Mouse (Mus musculus) left cerebral cortex, adult 2 months (tissue): ENCODE measurements around the gene Tpcn1. TPM values are rescaled to one million over a fixed set of nuclear protein-coding genes. Genes with fewer than 3 reads are reported as not detected.
A peak's percentile ranks its signal among the peaks of the same experiment; 100 is the strongest.

Experiments
- DNase-seq, 2 experiments: peaks; one replicate each; pipeline ENCODE4 v3.0.0; 2021 to 2022; ENCODE audit warnings: low spot score in 2 of 2, mixed read lengths in 1 of 2; ENCODE audit errors: extremely low spot score in 1 of 2
- H3K27ac ChIP-seq: fragments of 200-600 bp; 2 replicates; pipeline ENCODE4 v1.8.1; 2022
- H3K4me3 ChIP-seq: fragments of 200-600 bp; 2 replicates; pipeline ENCODE4 v1.8.1; 2022
- CTCF ChIP-seq: fragments of 200-600 bp; IDR thresholded peaks from 2 replicates; pipeline ENCODE4 v1.8.1; 2022; ENCODE audit warnings: antibody characterized with exemption, mild to moderate bottlenecking, moderate library complexity
- intact Hi-C: fragments of 180-260 bp; cut with DNase I; formaldehyde crosslinking; loops from one replicate; pipeline ENCODE4 v1.15.1; 2025
- long read RNA-seq, 2 experiments: library from polyadenylated mRNA; stranded (forward); transcript quantifications; one replicate each; pipeline ENCODE4 v2.0.0; 2021; ENCODE audit warnings: borderline mapping rate in 2 of 2
- total RNA-seq, 2 experiments: library from RNA; stranded (reverse); gene quantifications; 2 replicates each; pipeline ENCODE4 v1.2.3; 2021

The Tpcn1 gene
- 10 to 100 TPM; 36.8 to 42.1 TPM for total RNA-seq
- long read RNA-seq, experiment 1, full-length matches to known transcripts: 1 of 3 reads
- long read RNA-seq, experiment 1, partial matches to known transcripts: 1 of 3 reads
- long read RNA-seq, experiment 1, other reads (novel, unspliced or antisense): 1 of 3 reads
- long read RNA-seq, experiment 2, partial matches to known transcripts: 2 of 4 reads
- long read RNA-seq, experiment 2, other reads (novel, unspliced or antisense): 1 of 4 reads

DNA sequence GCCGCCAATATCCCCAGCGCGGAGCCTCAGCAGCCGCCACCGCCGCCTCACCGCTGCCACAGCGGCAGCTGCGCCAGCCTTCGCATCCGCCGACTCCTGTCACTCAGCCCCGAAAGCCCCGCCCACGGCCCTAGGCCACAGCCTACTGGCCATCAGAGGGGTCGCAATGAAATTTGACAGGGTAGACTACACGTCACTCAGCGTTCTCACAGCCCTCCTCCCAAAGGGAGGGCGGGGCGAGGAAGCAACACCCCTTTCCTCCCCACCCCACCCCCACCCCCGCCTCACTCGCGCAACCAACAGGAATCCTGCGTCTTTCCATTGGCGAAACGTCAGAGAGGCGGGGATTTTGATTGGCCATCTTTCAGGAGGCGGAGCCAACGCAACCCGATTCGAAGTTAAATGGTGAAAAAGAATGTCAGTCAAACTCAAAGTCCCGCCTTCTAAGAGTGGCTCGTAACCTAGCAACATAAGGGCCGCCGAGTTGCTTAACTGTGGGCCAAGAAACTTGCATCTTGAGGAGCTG is at the start of gene Tpcn1, which contains the start of gene Iqcd:
Tpcn1 (minus strand) TSS at position 105 of the 526 bp plus-strand sequence.
Iqcd (plus strand) TSS at position 448 of the 526 bp plus-strand sequence.
- TF ChIP-seq CTCF: peak; percentile 39
- peak within 1 kb of the TSS; percentile 92 for H3K27ac ChIP-seq
- intact Hi-C loops: loop anchor here (5.0 kb wide), 1 partner anchor 86 kb away; the partner anchor contains the start of gene Plbd2

GRCm38 (mm10) chr5:120635633-120636032 is 47.2 kb upstream of the Tpcn1 start:
- H3K27ac ChIP-seq: peak overlapping the region; percentile 55; the same call in 1 of the 2 replicates
- no peak for TF ChIP-seq CTCF
- no peak overlapping the region for H3K4me3 ChIP-seq
- intact Hi-C loops: no loop called here
- no peak for DNase-seq

More for the DNA sequence above, at the start of gene Tpcn1, which contains the start of gene Iqcd:
- DNase-seq: peak; percentile 98 to 99
- peak within 1 kb of the TSS; percentile 89 for H3K4me3 ChIP-seq

GRCm38 (mm10) chr5:120634860-120635259 is 46.4 kb upstream of the Tpcn1 start:
- intact Hi-C loops: no loop called here
- Histone ChIP-seq H3K4me3 (no peak overlapping the region), H3K27ac (no peak overlapping the region)
- no peak for DNase-seq
- no peak for TF ChIP-seq CTCF

GRCm38 (mm10) chr5:120634131-120634530 is 45.7 kb upstream of the Tpcn1 start, which contains the start of gene Cfap73:
Gene Cfap73, minus strand, starts transcription at chr5:120634235.
- intact Hi-C loops: no loop called here
- Histone ChIP-seq H3K27ac (no peak within 1 kb of the TSS), H3K4me3 (no peak within 1 kb of the TSS)
- no peak for TF ChIP-seq CTCF
- DNase-seq: no peak

- peak; percentile 17 for TF ChIP-seq CTCF
- intact Hi-C loops: no loop called here
- Histone ChIP-seq H3K27ac (no peak overlapping the region), H3K4me3 (no peak overlapping the region)
- no peak for DNase-seq
These were observed 43.4 kb upstream of the Tpcn1 start for GRCm38 (mm10) chr5:120631892-120632291.

- TF ChIP-seq CTCF: no peak
- DNase-seq: no peak
- intact Hi-C loops: no loop called here
- Histone ChIP-seq H3K4me3 (peak overlapping the region; percentile 1; the same call in 1 of the 2 replicates), H3K27ac (no peak overlapping the region)
These were observed 42.7 kb upstream of the Tpcn1 start for GRCm38 (mm10) chr5:120631128-120631527.

DNA sequence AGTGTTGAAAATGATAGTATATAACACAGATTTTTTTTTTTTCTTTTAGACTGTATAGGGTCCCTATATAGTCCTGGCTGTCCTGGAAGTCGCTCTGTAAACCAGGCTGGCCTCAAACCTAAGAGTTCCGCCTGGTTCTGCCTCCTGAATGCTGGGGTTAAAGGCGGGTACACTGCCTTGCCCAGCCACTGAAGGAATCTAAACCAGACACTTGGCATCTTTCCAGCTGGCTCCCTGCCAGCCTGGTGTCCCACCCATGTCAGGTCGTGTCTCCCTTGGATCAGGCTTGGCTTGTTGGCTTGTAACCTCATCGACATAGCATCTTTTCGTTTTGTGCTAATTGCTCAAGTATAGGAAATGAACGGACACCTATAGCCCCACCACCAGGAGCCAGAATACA is 40.2 kb upstream of the Tpcn1 start:
- no peak for TF ChIP-seq CTCF
- H3K4me3 ChIP-seq: no peak overlapping the region
- intact Hi-C loops: no loop called here
- DNase-seq: no peak
- no peak overlapping the region for H3K27ac ChIP-seq

- no peak overlapping the region for H3K27ac ChIP-seq
- no peak overlapping the region for H3K4me3 ChIP-seq
- intact Hi-C loops: no loop called here
- DNase-seq: no peak
- no peak for TF ChIP-seq CTCF
These were observed 39.2 kb upstream of the Tpcn1 start for GRCm38 (mm10) chr5:120627515-120628300.

DNA sequence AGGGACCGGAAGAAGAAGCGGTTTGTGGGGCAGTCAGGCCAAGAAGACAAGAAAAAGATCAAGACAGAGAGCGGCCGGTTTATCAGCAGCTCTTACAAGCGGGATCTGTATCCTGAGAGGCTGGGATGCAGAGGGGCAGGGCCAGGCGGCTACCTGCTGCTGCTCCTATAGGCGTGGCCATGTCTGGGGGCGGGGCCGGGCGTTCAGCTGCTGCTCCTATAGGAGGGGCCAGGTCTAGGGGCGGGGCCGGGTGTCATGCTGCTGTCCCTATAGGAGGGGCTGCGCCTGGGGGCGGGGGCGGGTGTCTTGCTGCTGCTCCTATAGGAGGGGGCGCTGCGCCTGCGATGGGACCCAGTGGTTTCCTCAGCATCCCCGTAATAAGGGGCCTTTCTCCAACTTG is 37.9 kb upstream of the Tpcn1 start:
- intact Hi-C loops: no loop called here
- DNase-seq: no peak
- no peak overlapping the region for H3K4me3 ChIP-seq
- no peak overlapping the region for H3K27ac ChIP-seq
- no peak for TF ChIP-seq CTCF

DNA sequence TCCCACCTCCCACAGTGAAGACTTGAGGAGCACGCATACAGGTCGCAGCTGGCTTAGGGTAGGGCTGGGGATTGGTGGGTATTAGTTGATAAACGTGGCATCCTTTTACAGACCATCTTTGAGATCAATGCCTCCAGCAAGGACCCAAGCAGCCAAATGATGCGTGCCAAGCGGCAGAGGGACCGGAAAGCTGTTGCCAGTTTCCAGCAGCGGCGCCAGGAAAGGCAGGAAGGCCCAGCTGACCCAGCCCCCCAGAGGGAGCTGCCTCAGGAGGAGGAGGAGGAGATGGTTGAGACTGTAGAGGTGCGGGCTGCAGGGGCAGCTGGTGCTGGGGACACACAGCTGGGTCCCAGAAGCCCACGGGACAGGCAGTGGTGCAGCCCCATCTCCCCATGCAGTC is 36.0 kb upstream of the Tpcn1 start:
- Histone ChIP-seq H3K27ac (no peak overlapping the region), H3K4me3 (no peak overlapping the region)
- intact Hi-C loops: no loop called here
- no peak for TF ChIP-seq CTCF
- no peak for DNase-seq

DNA sequence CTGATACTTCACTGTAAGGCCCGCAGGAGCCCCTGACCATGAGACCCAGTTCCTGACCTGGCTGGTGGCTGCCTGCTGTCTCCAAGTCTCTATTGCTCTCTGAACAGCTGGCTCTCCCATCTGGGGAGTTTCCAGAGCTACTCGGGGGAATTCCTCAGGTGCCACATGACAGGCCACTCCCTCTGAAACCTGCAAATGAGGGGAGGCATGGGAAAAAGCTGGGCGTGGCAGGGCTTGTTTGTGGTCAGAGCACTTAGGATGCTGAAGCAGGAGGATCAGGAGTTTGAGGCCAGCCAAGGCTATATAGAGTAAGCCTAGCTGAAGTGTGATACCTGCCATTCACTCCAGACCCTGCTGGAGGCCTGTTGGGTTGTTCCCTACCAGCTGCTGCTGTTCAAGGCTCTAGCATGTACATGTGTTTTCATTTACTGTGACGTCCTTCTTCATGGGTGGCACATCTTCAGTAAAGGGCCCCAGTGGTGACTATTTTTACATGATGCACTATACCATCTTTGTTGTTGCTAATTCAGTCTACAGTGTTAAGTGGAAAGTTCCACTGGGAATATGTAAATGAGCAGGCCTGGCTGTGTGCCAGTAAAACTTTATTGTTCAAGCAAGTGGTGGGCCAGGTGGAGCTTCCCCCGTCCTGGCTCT is 33.9 kb upstream of the Tpcn1 start:
- Histone ChIP-seq H3K4me3 (no peak overlapping the region), H3K27ac (peak overlapping the region; percentile 42)
- DNase-seq: no peak
- intact Hi-C loops: no loop called here
- TF ChIP-seq CTCF: no peak

DNA sequence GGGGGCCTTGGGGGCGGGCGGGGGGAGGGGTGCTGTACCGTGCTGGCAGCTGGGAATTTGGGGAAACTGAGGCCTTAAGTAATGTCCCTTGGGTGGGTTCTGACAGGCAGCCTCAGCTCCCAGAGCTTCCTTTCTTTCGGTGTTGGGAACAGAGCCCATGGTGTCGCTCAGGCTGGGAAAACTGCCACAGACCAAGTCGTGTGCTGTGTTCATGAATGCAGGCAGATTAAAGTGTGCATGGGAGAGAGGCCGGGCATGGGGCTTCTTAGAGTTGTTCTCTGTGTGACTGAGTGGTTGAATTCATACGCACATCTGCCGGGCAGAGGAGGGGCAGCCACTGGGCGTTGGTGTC is 33.3 kb upstream of the Tpcn1 start:
- Histone ChIP-seq H3K4me3 (no peak overlapping the region), H3K27ac (peak overlapping the region; percentile 42)
- peak in 1 of 2 experiments; percentile 31 for DNase-seq
- TF ChIP-seq CTCF: no peak
- intact Hi-C loops: no loop called here
